Mouse (Mus musculus) right cerebral cortex, postnatal 4 days (tissue): Measurements from ENCODE around the gene G430095P16Rik.

Experiments
- DNase-seq: peaks from one replicate; pipeline ENCODE4 v3.0.0-alpha.2; 2022

G430095P16Rik gene

DNA sequence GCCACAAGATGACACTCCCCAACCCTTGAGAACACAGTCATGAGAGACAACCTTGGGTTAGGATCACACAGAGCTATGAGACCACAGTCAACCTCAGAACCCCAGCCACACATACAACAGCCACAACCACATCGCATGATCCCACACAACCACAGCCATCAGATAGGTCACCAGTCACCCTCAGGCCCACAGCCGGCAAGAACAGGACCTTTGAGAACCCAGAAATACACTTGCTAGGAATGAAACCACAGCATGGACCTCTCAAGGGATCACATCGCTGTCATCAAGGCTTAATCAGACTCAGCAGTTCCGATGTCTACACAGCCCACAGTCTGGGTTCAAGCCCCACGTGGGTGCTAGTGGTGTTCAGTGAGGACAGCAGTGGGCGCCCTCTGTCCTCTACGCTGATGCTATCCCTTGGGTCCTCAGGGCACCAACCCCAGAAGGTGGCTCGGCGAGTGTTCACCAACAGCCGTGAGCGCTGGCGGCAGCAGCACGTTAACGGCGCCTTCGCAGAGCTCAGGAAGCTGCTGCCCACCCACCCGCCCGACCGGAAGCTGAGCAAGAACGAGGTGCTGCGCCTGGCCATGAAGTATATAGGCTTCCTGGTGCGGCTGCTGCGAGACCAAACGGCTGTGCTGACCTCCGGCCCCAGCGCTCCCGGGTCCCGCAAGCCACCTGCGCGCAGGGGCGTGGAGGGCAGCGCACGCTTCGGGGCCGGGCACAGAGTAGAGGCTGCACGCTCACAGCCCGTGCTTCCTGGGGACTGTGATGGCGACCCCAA lies 19.1 kb upstream of the G430095P16Rik start:
- DNase-seq = no peak

DNA sequence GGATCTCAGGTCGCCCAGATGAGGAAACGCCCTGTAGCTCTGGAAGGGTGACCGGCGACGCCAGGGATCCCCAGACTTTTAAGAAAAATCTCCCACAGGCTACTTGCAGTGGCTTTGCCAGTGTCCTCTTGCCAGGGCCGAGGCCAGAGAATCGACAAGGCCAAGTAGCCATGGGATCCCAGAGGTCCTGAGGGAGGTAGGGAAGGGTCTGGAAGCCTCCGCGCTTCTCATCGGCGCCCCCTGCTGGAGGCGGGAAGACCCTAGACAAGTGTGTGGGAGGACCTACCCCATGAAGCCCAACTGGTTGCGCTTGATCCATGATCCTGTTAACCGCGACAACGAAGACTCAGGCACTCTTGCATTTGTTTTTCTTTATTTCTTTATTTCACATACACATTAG lies 18.5 kb upstream of the G430095P16Rik start:
- DNase-seq = peak; percentile 83

DNA sequence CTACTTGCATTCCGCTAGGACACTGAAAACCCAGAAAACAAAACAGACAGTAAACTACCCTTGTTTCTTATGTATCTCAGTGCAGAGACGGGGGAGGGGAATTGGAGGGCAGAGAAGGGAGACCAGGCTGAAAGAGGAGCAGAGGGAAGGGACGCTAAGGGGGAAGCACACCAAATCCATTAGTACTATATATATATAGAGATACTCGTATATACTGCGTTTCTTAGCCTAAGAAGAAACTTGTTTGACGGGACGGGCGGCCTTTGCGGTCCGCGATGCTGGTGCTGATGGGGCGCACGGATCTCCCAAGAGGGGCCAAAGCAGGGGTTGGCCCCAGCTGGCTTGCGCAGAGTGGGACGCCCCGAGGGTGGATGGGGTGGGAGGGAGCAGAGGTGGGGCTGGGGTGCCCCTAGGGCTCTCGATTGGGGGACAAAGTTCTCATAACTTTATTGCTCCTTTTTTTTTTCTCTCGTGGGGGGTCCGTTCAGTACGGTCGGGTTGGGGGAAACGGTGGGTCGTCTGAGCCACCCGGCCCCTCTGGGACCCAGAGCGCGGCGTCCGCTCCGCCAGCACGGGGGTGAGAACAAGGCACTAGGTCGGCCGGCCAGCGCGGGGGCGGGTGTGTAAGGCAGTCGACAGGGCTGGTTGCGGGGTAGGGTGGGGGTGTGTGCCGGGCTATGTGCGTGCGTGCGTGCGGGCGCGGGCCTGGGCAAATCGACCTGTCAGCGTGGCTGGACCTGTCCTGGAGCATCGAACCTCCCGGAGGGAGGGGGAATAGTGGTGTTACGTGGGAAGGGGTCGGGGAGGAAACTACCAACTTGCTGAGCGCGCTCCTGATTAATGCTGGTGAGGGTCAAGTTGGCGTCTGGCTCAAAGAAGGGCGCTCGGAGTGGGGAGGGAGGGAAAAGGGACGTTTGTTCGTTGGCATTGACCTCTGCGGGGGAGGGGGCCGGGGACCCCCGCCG lies 17.7 kb upstream of the G430095P16Rik start:
- DNase-seq = no peak

DNA sequence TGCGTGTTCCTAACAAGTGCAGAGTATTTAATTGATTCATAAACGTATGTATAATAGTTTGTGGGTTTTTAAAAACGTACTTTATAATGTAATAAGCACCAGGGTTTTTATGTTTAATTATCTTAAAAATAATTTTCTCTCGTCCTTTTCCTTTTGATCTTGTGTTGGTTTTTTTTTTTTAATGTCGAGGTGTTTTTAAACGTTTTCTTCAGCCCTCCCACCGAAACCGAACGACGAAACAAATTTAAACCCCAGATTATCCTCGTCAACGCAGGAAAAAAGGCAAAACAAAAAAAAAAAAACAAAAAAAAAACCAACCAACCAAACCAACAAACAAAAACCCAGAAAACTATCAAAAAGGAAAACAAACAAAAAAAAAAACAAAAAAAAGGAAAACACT lies 16.8 kb upstream of the G430095P16Rik start:
- DNase-seq = no peak

DNA sequence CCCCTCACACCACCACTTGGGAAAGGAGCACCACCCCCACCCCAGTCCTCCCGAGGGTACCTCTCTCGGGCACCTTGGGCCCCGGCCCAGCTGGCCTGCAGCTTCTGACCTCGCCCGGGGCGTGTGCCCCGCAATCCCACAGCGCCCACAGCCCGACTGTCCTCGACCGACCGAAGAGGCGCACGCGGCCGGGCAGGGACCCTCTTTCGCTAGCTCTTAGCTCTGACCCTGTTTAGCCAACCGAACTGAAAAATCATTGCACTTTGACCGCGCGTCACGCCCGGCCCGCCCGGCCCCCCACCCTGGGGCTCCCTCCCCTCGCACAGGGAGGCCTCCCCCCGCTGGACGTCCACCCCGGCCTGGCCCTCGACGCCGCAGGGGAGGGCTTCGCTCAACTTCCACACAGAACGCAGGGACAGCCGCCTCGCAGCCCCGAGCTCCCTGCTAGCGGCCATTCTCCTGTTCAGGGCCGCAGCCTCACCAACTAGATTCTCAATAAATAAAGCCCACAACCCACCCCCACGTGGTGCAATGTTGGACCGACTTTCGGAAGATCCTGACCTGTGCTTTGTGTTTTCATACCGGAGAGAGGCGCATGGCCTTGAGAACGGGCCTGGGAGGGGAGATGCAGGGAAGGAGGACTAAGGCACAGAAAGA lies 16.1 kb upstream of the G430095P16Rik start:
- DNase-seq = no peak

DNA sequence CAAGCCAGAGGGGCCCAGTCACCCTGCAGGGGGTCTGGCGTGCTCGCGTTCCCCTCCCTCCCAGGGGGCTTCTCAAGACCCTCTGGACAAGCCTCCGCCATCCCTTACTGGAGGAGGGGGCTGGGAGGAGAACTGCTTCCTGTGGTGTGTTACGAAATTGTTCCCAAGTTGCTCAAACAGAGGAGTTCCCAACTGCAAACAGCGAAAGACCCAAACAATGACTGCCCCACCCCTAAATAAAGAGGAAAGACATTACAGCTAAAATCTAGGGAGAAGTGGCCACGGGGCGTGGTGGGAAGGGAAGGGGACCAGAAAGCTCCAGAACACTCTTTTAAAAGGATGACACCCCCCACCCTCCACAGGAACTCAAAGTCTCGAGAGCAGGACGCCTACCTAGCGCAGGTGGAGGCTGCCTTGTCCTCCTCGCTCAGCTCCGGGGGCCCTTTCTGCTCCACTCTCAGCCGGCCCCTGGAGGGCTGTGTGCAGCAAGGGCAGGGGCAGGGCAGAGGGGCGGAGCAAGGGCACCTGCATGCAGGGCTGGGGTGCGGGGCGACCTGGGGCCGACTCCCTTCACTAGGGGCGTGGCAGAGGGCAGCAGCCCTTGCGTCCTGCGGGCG lies 15.4 kb upstream of the G430095P16Rik start:
- DNase-seq = no peak

DNA sequence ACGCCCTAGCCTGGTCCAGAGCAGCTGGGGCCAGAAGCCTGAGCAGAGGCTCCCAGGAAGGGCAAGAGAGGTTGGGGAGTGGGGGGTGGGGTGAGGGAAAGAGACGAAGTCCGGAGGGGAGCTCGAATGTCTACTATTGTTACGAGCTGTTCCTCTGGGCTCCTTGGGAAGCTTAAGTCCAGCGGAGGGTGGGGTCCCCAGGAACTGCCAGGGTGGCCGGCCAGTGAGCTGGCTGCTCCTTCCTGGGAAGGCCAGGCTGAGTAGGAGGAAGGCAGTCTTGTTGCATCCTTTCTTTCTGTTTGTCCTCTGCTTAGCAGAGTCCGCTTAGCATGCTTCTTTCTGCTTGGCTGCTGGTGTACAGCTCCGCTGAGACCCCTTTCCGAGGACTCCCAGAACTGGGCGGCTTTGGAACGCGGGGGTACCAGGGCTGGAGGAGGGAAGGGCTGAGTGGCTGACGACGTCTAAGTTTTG lies 14.7 kb upstream of the G430095P16Rik start:
- DNase-seq = no peak

DNA sequence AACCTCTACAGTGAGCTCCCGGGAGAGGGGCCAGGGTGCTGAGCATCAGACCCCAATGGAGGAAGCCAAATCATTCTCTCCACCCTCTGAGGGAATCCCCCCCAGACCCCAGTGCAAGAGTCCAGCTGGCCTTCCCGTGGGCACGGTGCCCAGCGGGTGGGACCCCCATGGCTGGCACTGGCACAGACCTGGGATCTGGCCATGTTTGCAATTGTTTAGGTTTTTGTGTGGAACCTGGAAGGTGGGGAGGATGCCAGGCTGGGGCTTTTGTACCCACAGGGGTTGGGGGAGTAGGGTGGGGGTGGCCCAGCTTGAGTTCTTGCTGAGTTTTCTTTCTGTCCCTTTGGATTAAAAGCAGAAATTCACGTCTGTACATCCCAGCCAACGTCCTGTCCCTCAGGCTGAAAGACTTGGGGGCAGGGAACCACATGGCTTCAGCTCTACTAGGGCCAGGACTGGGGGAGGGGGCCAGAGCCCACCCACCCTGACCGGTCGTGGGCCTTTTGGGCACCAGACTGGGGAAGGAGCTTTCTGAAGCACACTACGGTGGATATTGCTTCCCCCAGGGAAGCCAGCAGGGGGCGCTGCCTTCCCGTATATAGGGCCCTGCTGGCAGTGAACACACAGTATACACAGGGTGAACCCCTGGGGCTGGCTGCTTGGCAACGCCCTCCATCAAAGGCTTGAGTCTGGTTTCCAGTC lies 13.9 kb upstream of the G430095P16Rik start:
- peak; percentile 88 for DNase-seq

DNA sequence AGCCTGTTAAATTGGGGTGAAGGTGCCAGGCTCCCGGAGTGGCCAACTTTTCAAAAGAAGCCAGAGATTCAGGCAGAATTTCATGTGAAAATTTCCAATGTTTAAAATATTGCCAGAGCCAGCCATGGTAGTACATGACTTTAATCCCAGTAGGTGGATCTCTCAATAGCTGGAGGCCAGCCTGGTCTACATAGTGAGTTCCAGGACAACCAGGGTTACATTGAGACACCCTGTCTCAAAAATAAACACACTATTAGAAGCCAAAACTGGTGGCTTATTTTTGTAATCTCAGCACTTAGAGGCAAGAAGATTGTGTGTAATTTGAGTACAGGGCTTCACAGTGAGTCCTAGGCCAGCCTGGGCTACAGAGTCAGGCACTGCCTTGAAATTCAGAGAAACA lies 12.9 kb upstream of the G430095P16Rik start:
- no peak for DNase-seq

DNA sequence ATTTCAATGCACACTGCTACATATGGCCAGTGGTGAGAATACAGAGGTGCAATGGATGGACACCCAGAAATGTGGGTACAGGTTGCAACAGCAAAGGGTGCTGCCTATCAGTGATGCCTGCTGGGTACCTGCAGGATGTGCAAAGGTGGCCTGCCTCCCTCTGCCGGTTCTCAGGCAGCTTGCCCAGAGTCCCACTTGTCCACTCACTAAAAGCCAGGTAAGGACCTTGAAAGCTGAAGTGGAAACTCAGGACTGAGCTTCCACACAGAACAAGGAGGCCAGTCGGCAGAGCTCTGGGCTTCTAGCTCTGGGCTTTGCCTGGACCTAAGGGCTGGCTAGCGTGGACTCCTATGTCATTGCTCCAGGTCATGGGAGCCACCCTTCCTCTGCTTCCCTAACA lies 11.5 kb upstream of the G430095P16Rik start:
- DNase-seq = no peak

DNA sequence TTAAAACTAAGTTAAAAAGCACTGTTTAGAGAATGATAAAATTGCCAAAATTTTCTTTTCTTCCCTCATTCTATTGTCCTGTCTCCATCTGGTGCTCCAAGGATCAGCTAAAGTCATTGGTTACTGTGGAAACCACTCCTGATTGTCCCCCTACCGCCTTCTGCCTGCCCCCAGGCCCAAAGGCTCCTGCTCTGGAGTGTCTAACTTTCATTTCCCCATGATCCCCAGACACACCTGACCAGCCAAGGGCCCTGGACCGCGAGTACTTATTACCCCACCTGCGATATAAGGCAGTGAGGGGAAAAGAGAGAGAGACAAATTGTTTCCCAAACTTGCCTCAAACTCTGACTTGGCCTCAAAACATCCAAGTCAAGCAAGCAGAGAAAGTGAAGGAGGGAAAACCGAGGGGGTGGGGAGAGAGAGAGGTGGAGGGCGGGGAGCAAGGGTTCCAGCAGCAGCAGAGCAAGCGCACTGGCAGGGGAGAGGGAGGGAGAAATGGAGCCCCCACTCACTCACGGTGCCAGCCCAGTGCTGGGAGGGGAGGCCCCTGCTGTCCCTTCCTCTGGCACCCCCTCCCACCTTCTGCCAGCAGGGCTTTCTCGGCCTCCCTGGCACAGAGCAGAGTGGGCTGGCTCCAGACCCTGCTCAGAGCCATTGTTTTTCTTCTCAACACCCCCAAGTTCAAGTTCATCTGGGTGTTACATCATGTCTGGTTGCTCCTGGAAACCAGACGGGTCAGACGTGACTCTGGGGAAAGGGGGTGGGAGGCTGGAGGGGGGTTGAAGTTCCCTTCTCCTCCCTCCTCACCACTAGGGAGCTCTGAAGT lies 10.7 kb upstream of the G430095P16Rik start:
- DNase-seq = peak; percentile 60

DNA sequence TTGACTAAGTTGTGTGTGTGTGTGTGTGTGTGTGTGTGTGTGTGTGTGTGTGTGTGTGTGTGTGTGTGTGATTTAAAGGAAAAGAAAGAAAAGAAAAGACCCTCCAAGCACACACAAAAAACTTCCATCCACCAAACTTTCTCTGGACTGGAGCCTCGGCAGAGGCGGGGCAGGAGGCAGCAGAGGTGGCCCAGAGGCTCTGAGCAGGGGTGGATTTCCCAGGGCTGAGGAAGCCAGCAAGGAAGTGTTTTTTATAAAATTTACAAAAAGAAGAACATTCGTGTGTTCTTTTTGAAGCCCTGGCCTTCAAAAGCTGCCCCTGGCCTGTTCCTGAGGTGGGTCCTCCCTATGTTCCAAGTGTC lies 10.1 kb upstream of the G430095P16Rik start:
- no peak for DNase-seq

DNA sequence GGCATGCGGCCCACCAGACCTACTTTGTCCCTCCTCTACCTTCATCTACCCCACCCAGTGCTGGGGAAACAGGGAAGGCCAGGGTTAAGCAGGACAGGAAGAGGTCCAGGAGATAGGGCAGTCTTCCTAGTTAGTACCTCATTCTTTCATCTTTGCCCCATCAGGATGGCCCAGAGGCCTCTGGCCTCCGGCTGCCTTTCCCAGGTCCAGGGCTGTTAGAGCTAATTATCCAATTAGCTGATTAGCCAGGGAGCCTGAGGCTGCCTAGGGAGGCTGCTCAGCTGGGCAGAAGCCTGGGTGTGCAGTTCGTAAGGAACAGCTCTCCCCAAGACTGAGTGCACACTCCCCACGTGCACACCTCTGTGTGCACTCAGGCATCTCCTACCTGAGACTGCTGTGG lies 9.4 kb upstream of the G430095P16Rik start:
- DNase-seq = no peak

DNA sequence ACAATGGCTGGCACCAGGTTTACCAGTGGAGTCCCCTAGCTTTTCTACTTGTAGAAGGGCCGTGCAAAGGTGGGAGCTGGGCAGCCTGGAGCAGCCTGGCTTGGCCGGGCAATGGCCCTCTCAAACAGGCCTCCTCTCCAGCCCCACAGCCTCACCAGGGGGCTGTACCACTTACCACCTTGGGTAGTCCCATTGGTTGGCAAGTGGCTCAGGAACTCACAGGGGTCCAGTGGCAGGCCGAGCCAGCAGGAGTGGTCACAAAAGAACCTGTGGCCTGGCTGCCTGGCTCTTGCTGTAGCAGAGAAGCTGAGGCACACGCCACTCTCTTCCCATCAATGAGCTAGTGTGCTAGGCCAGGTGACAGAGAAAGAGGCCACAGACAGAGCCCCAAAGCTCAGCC lies 8.6 kb upstream of the G430095P16Rik start:
- no peak for DNase-seq

DNA sequence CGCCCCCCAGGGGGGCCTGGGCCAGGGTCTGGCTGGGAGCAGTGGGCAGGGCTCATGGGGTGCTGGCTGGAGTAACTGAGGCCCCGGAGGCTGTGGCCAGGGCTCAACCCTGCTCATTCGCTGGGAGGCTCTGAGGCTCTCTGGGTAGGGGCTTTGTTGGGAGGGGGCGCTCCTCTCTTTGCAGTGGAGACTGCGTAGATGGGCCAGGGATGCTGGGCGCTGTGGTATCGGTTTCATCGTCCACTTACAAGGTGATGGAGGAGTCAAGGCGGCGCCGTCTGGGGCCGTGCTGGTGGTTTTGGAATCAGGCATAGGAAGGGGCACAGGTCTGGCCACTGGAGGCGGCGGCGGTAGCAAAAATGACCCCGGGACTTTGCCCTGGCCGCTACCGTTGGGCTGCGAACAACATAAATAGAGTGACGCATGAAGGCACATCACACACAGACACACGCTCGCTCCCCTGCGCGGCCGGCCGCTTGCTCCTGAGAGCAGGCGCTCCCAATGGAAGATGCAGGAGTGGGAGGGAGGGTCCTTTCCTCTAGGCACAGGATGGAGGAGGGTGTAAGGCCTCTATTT lies 6.8 kb upstream of the G430095P16Rik start:
- no peak for DNase-seq

DNA sequence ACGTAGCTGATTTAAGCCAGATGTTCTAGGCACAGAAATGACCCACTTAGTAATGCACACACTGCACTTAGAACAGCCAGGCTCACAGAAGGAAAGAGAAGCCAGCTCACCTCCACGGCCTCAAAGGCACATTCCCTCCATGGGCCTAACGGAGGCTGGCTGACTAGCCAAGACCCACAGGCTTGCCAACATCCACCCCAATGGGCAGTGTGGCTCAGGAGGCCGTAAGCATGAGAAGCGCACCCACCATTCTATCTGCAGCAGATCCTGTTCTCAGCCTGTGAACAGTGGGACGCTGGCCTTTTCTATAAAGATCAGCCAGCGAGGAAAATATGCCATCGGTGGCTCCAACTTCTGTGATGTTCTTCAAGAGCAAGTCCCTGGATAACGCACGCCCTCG lies 6.0 kb upstream of the G430095P16Rik start:
- DNase-seq = no peak

DNA sequence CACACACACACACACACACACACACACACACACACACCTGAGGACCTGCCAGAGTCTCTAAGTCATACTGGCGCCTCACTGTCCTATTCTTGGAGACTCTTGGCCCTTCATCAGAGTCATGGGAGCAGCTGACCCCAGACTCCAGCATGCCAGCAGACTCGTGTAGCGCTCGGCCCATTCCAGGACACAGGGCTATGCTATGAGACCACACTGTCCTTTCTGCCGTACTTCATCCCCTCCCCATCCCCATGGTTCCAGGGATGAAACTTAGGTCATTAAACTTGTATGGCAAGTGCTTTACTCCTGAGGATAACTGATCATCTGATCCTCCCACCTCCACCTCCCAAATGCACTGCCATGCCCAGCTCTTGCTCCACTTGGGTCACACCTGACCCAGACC lies 4.3 kb upstream of the G430095P16Rik start:
- no peak for DNase-seq

DNA sequence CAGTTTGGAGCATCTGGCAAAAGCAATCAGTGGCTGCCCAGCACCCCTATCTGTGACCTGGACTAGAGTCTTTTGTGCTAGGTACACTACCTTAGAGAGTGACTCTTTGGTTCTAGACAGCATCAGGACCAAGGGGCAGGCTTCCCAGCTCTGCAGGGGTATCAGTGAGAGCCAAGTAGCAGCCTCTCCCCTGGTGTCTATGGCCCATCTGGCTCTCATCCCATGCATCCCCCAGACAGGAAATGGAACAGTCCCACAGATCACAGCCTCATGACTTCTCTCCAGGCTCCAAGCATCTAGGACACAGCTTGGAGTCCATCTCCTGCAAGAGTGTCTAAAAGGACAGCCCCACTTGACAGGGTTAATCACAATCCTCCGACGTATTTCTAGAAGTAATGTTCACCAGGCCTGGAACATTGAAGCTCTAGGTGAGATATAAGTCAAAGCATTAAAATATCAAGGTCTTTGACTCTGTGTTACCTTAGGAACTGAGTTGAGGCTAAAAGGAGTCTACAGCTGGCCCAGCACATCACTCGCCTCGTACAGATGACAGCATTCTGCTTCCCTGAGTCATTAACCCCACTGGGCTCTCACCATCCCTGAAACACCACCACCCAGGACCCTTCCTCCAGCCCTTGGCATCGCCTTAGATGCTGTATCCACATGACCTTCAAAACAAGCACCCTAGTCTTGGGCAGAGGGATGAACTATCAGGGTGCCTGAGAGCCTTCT lies 3.7 kb upstream of the G430095P16Rik start:
- no peak for DNase-seq

DNA sequence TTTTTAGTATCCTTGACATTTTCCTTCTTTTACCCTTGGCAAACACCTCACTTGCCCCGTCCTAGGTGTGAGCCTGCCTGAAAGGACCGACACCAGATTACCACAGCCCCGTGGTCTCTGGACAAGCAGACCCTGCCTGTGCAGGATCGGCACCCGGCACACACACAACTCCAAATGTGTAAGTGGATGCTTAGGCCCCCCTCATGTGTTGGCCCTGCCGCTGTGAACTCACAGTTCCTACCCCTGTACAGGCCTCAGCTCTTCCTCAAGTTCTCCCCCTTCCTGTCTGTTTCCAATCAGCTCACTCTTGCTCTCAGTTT lies 317 bp upstream of the G430095P16Rik start:
- no peak for DNase-seq

DNA sequence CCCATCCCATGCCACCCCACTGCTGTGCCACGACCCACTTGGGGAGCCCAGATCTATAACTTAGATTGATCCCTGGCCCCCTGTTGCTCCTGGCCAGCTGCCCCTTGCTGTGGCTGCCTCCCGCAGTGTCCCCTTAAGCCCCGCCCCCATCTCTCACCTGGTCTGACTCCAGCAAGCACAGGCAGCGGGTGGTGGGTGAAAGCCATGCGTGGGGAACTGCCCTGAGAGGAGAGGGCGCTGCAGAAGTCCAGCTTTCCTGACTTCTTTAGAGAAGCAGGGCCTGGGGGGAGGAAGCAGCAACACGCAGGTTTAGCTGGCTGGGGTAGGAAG lies 729 bp downstream of the G430095P16Rik start:
- DNase-seq = no peak

DNA sequence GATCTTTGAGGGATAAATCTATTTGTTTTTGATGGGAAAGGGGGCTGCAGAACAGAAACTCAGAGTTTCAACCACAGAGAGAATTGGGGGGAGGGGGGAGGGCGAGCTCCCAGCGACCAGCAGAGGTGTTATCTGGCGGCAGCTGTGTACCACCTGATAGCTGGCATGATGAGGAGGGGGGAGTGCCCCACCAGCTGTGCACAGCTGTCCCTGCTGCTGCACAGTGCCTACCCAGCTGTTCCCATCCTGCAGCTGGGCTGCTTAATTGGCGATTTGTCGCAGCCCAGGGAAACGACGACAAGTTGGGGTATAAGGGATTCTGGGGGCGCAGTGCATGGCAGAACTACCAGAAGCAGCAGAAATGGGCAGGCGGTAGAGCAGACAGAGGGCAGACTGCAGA lies 1.9 kb downstream of the G430095P16Rik start:
- DNase-seq = no peak
